Mouse (Mus musculus) limb, embryonic 10.5 days (tissue): ENCODE data around the gene March8. TPM values are rescaled to one million over a fixed set of nuclear protein-coding genes. Genes with fewer than 3 reads are reported as not detected.

ENCODE experiments used
- DNase-seq: peaks from one replicate; pipeline ENCODE4 v3.0.0-alpha.2; 2017; ENCODE audit warnings: low spot score
- H3K27ac ChIP-seq: fragments of 300-500 bp; sonication (generic); 2 replicates; pipeline ENCODE4 v1.5.1; 2016; ENCODE audit warnings: mild to moderate bottlenecking
- H3K27me3 ChIP-seq: fragments of 300-500 bp; sonication (generic); 2 replicates; pipeline ENCODE4 v1.6.1; 2016; ENCODE audit warnings: low read depth, mild to moderate bottlenecking; ENCODE audit not compliant: poor library complexity, severe bottlenecking
- H3K36me3 ChIP-seq: fragments of 300-500 bp; sonication (generic); 2 replicates; pipeline ENCODE4 v1.6.1; 2016; ENCODE audit warnings: mild to moderate bottlenecking, moderate library complexity
- H3K4me1 ChIP-seq: fragments of 300-500 bp; sonication (generic); 2 replicates; pipeline ENCODE4 v1.6.1; 2016
- H3K4me3 ChIP-seq: fragments of 300-500 bp; sonication (generic); 2 replicates; pipeline ENCODE4 v1.5.1; 2016; ENCODE audit warnings: mild to moderate bottlenecking, moderate library complexity
- H3K9me3 ChIP-seq: fragments of 300-500 bp; sonication (generic); replicated peaks from 2 replicates; pipeline ENCODE4 v1.6.1; 2016; ENCODE audit warnings: mild to moderate bottlenecking
- WGBS: fragments of 180-500 bp; shearing (Covaris S2); methylation state at CpG from one replicate; pipeline ENCODE4 v1.1.7; 2016; 5-methylcytosine and 5-hydroxymethylcytosine counted together
- polyA plus RNA-seq: library from polyadenylated mRNA; unstranded; fragments of >200 nt; fragmentation: Nextera tagmentation; extraction: Ambion mirVana; gene quantifications from 2 replicates; pipeline ENCODE4 v1.2.1, GENCODE M21; 2016

Gene March8
- 19.6 and 21.5 TPM in 2 replicates for polyA plus RNA-seq

- 0 out of 2 replicates have a peak, but pooled peaks cover 5% of the 10 kb centered on the region for H3K4me1 ChIP-seq
- H3K27ac ChIP-seq, result peak within 1 kb of the TSS; percentile 94
- no peaks in the 10 kb centered on the region for H3K9me3 ChIP-seq
- H3K27me3 ChIP-seq, result peaks cover 3% of the 10 kb centered on the region; the same call in 1 of the 2 replicates
- DNase-seq, result peak; percentile 95
- peak within 1 kb of the TSS; percentile 97 for H3K4me3 ChIP-seq
- peaks cover 7% of the 10 kb centered on the region; the same call in 1 of the 2 replicates for H3K36me3 ChIP-seq
- under 1% methylated on average over 71 of the region's 75 CpGs for WGBS
Observed at GRCm38 (mm10) chr6:116337835-116338501, at the start of gene March8. TSS of gene March8 (plus strand) at chr6:116338024.

- H3K4me1 ChIP-seq, result no peaks in the 10 kb centered on the region
- no peaks in the 10 kb centered on the region for H3K9me3 ChIP-seq
- no peak overlapping the region for H3K27ac ChIP-seq
- H3K36me3 ChIP-seq, result no peaks in the 10 kb centered on the region
- DNase-seq, result no peak
- H3K27me3 ChIP-seq, result no peaks in the 10 kb centered on the region
- no peak overlapping the region for H3K4me3 ChIP-seq
- WGBS, result 86% methylated on average over 2 of the region's 2 CpGs
Observed at GRCm38 (mm10) chr6:116311411-116311810, 26.4 kb upstream of the March8 start.

DNA sequence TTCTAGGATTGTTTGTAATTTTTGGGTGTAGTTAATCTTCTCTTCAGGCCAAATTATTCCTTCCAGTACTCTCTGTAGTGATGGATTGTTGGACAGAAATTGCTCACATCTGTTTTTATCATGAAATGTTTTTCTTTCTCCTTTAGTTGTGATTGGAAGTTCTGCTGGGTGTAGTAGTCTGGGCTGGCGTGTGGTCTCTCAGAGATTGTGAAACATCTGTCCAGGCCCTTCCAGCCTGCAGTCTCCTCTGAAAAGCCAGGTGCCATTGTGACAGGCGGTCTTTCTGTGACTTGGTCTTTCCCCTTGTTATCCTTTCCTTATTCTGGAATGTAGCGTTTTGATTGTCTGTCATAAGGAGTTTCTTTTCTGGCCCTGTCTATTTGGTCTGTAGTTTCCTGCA, 18.6 kb upstream of the March8 start:
- Histone ChIP-seq H3K4me1 (no peaks in the 10 kb centered on the region), H3K4me3 (no peak overlapping the region), H3K9me3 (no peaks in the 10 kb centered on the region), H3K36me3 (no peaks in the 10 kb centered on the region), H3K27ac (no peak overlapping the region), H3K27me3 (no peaks in the 10 kb centered on the region)
- DNase-seq, result no peak
- 91% methylated on average over 3 of the region's 3 CpGs for WGBS

- no peak for DNase-seq
- Histone ChIP-seq H3K4me1 (no peaks in the 10 kb centered on the region), H3K9me3 (no peaks in the 10 kb centered on the region), H3K36me3 (no peaks in the 10 kb centered on the region), H3K27ac (no peak overlapping the region), H3K4me3 (no peak overlapping the region), H3K27me3 (no peaks in the 10 kb centered on the region)
- 87% methylated on average over 3 of the region's 3 CpGs for WGBS
Observed at GRCm38 (mm10) chr6:116326641-116327040, 11.2 kb upstream of the March8 start.

DNA sequence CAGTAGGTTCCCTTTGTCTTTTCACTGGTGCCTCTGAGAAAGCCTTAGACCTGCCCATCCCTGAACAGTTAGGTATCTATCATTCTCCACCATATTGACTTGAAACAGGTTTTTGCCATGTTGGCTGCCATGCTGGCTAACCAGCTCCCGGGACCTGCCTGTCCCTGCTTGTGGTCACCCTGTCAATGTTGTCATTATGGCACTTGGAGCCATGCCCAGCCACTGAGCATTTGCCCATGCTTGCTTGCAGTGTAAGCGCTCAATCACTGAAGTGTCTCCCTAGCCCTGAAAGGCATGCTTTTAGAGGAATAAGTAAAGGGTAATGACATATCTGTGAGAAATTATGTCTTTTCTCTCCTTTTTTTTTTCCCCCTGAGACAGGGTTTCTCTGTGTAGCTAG, 6.4 kb upstream of the March8 start:
- peaks cover 1% of the 10 kb centered on the region; the same call in 1 of the 2 replicates for H3K27me3 ChIP-seq

DNA sequence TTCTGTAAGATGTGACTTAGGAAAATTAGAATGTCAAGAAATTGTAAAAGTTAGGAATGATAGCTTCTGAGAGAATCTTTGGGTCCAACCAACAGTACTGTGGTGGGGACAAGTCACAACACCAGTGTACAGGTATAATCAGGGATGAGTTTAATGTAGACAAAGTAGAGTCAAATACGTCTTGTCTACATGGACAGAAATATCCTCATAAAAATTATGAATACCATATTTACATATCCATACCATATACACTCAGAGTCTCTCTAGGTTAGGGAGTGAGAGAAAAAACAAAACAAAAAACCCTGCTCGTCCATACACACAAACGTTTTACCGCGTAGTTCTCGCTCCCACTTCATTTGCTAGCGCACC, 374 bp upstream of the March8 start:
- Histone ChIP-seq H3K36me3 (peaks cover 7% of the 10 kb centered on the region; the same call in 1 of the 2 replicates), H3K4me3 (peak overlapping the region; percentile 97), H3K9me3 (no peaks in the 10 kb centered on the region), H3K4me1 (0 out of 2 replicates have a peak, but pooled peaks cover 5% of the 10 kb centered on the region), H3K27ac (peak overlapping the region; percentile 94), H3K27me3 (peaks cover 3% of the 10 kb centered on the region; the same call in 1 of the 2 replicates)
- no peak for DNase-seq
- under 1% methylated on average over 7 of the region's 7 CpGs for WGBS

More for the DNA sequence above, 6.4 kb upstream of the March8 start:
- H3K36me3 ChIP-seq, result no peaks in the 10 kb centered on the region
- H3K27ac ChIP-seq, result no peak overlapping the region
- no peaks in the 10 kb centered on the region for H3K4me1 ChIP-seq
- no peaks in the 10 kb centered on the region for H3K9me3 ChIP-seq
- no peak for DNase-seq
- 87% methylated on average over 2 of the region's 2 CpGs for WGBS
- H3K4me3 ChIP-seq, result no peak overlapping the region

DNA sequence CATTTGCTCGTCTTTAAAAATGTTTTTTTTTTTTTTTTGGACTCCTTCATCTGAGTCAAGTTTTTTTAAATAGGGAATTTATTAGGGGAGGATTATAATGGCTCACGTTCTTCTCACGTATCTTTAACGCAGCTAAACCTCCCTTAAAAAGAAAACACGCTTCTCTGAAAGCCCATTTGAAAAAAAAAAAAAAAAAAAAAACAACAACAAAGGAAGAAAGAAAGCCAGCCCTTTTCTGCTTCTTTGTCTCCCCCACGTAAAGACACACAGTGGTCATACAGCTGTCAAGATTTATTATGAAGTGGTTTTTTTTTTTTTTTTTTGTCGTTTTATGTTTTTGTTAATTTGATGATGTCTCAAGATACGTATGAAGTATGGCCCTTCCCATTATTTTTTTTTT, 696 bp downstream of the March8 start:
- Histone ChIP-seq H3K27me3 (peaks cover 3% of the 10 kb centered on the region; the same call in 1 of the 2 replicates), H3K4me3 (peak overlapping the region; percentile 97), H3K4me1 (0 out of 2 replicates have a peak, but pooled peaks cover 5% of the 10 kb centered on the region), H3K36me3 (peaks cover 7% of the 10 kb centered on the region; the same call in 1 of the 2 replicates), H3K27ac (peak overlapping the region; percentile 94), H3K9me3 (no peaks in the 10 kb centered on the region)
- 13% methylated on average over 8 of the region's 8 CpGs for WGBS
- no peak for DNase-seq

GRCm38 (mm10) chr6:116339088-116339487, 1.3 kb downstream of the March8 start:
- peaks cover 7% of the 10 kb centered on the region; the same call in 1 of the 2 replicates for H3K36me3 ChIP-seq
- no peak overlapping the region for H3K27ac ChIP-seq
- 0 out of 2 replicates have a peak, but pooled peaks cover 5% of the 10 kb centered on the region for H3K4me1 ChIP-seq
- DNase-seq, result no peak
- peaks cover 3% of the 10 kb centered on the region; the same call in 1 of the 2 replicates for H3K27me3 ChIP-seq
- WGBS, result 91% methylated on average over 5 of the region's 5 CpGs
- peak overlapping the region; percentile 97 for H3K4me3 ChIP-seq
- H3K9me3 ChIP-seq, result no peaks in the 10 kb centered on the region

- 96% methylated on average over 1 of the region's 1 CpGs for WGBS
- DNase-seq, result no peak
- H3K27ac ChIP-seq, result no peak overlapping the region
- H3K4me1 ChIP-seq, result 0 out of 2 replicates have a peak, but pooled peaks cover 5% of the 10 kb centered on the region
- H3K27me3 ChIP-seq, result peaks cover 3% of the 10 kb centered on the region; the same call in 1 of the 2 replicates
- H3K4me3 ChIP-seq, result no peak overlapping the region
- H3K9me3 ChIP-seq, result no peaks in the 10 kb centered on the region
- H3K36me3 ChIP-seq, result peaks cover 7% of the 10 kb centered on the region; the same call in 1 of the 2 replicates
Observed at GRCm38 (mm10) chr6:116340521-116340920, 2.7 kb downstream of the March8 start.

- H3K4me3 ChIP-seq, result no peak overlapping the region
- no peak for DNase-seq
- 87% methylated on average over 2 of the region's 2 CpGs for WGBS
- no peaks in the 10 kb centered on the region for H3K27me3 ChIP-seq
- no peaks in the 10 kb centered on the region for H3K36me3 ChIP-seq
- no peaks in the 10 kb centered on the region for H3K4me1 ChIP-seq
- H3K27ac ChIP-seq, result no peak overlapping the region
- no peaks in the 10 kb centered on the region for H3K9me3 ChIP-seq
Observed at GRCm38 (mm10) chr6:116347953-116348352, 10.1 kb downstream of the March8 start.

DNA sequence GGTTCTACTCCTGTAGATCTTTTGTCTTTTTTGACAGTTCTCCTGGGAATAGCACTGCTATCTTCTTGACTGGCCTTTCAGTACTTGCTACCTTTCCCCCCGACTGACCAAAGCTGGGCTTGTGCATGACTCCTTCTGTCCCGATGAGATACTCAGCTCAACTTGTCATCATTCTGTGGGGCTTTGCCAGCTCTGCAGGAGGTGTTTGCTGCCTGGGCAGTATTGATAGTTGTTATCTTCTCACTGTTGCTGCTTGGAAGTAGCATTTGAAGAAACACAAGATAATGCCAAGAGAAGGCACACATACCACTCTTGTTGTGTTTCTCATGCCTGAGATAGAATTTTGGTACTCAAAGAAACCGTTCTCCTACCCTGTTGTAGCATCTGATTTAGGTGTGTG, 12.2 kb downstream of the March8 start:
- H3K36me3 ChIP-seq, result no peaks in the 10 kb centered on the region
- H3K27me3 ChIP-seq, result no peaks in the 10 kb centered on the region
- no peak overlapping the region for H3K27ac ChIP-seq
- no peak overlapping the region for H3K4me3 ChIP-seq
- 83% methylated on average over 3 of the region's 3 CpGs for WGBS
- no peak for DNase-seq
- H3K9me3 ChIP-seq, result no peaks in the 10 kb centered on the region
- H3K4me1 ChIP-seq, result no peaks in the 10 kb centered on the region

DNA sequence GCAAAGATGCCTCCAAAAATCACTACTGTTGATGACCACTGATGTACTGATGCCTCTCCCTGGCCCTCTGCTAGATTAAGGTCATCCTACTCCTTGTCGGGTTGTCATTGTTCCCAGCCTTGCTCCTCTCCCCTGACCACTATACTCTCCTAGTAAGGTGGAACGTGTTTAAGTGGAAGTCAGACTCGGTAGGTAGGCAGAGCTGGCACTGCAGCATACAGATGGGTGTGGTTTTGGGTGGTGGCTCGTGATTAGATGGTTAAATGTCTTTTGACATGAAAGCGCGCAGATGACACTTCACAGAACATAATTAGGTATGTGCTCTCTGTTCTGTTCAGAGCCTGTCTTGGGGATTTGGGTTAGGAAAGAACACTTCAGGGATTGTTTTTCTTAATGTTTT, 12.8 kb downstream of the March8 start:
- no peak overlapping the region for H3K4me3 ChIP-seq
- no peaks in the 10 kb centered on the region for H3K9me3 ChIP-seq
- H3K27ac ChIP-seq, result no peak overlapping the region
- 84% methylated on average over 6 of the region's 6 CpGs for WGBS
- H3K4me1 ChIP-seq, result no peaks in the 10 kb centered on the region
- DNase-seq, result no peak
- H3K36me3 ChIP-seq, result no peaks in the 10 kb centered on the region
- H3K27me3 ChIP-seq, result no peaks in the 10 kb centered on the region

- H3K27ac ChIP-seq, result no peak overlapping the region
- DNase-seq, result no peak
Observed at GRCm38 (mm10) chr6:116351534-116351933, 13.7 kb downstream of the March8 start.

More at GRCm38 (mm10) chr6:116351534-116351933, 13.7 kb downstream of the March8 start:
- Histone ChIP-seq H3K27me3 (no peaks in the 10 kb centered on the region), H3K9me3 (no peaks in the 10 kb centered on the region), H3K4me3 (no peak overlapping the region), H3K4me1 (no peaks in the 10 kb centered on the region), H3K36me3 (no peaks in the 10 kb centered on the region)
- WGBS, result 87% methylated on average over 4 of the region's 4 CpGs
